Comparison of ENCODE assay signal across 8 mouse cellular contexts in the genomic region with DNA sequence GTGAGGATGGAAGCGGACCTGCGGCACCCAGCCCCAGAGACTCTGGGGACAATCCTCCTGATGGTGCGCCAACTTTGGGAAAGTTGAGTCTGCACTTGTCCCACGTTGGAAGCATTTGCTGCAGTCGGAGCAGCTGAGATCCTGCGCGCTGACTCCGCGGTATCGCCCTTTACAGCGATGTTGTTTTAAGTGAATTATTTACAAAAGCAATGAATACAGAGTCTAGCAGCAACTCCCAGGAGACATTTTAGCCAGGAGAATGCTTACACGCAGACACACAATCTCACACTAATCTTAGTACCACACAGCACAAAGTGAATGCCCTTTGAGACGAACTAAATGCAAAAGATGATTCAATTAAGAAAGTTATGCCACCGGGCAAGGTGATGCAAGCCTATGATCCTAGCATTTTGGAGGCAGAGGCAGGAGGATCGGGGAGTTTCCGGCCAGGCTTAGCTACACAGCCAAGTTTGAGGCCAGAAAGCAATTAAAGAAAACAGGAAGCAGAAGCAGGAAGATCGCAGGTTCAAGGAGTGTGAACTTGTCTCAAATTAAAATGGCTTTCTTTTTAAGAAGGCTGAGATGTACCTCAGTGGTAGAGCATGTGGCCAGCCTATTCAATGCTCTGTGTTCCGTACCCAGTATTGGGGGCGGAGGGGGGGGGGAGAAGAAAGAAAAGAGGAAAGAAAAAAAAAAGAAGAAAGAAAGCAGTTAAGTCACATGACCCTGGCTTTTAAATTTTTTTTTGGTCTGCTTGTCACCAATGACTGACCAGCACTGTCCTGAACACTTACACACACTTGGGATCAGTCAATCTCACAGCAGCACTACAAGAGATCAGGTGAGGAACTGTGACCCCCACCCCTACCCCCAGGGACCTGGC. TPM values are rescaled to one million over a fixed set of nuclear protein-coding genes. Genes with fewer than 3 reads are reported as not detected.
A peak's percentile ranks its signal among the peaks of the same experiment; 100 is the strongest.
DNase-seq lines count a peak whose midpoint lies in the region; ATAC-seq and TF ChIP-seq lines count a peak whose summit lies in the region.

No protein-coding gene starts in this region.

- H3K9ac ChIP-seq in heart, embryonic 11.5 days (ENCODE audit: low read depth, low read length): peak overlapping the region; percentile 23
- peak overlapping the region; percentile 87 for H3K9ac ChIP-seq in hindbrain, embryonic 13.5 days
- peak overlapping the region; percentile 84 for H3K9ac ChIP-seq in liver, postnatal 0 days (replicated peaks)

- DNase-seq in heart, postnatal 25 days (ENCODE audit: low spot score): no peak
- peak; percentile 31 for DNase-seq in MN1 (ENCODE audit: low spot score)
- DNase-seq in liver, postnatal 0 days: no peak
- no peak for DNase-seq in spleen, adult 12 weeks (ENCODE audit: low spot score)
- DNase-seq in frontal cortex, adult 2 months (ENCODE audit: extremely low spot score in 1 of 2, low spot score in 1 of 2): no peak
- no peak for DNase-seq in gastrocnemius, postnatal 10 days

- ATAC-seq in heart, embryonic 11.5 days (replicated peaks; ENCODE audit: insufficient number of reproducible peaks, low FRiP score, low TSS enrichment): no peak
- ATAC-seq in hindbrain, embryonic 13.5 days (ENCODE audit: low FRiP score): no peak
- no peak for ATAC-seq in liver, postnatal 0 days

- intact Hi-C loops in heart, postnatal 25 days (cut with DNase I): no loop called here

- WGBS in heart, embryonic 11.5 days (ENCODE audit: insufficient replicate concordance): 63% methylated on average over 19 of the region's 19 CpGs
- 46% methylated on average over 19 of the region's 19 CpGs for WGBS in hindbrain, embryonic 13.5 days
- 23% methylated on average over 19 of the region's 19 CpGs for WGBS in liver, postnatal 0 days (ENCODE audit: insufficient replicate concordance)

- peaks cover 26% of the 10 kb centered on the region for H3K4me1 ChIP-seq in heart, embryonic 11.5 days (ENCODE audit: control insufficient read depth, insufficient read depth, low read length)
- peaks cover 64% of the 10 kb centered on the region for H3K4me1 ChIP-seq in hindbrain, embryonic 13.5 days (replicated peaks)
- peaks cover 36% of the 10 kb centered on the region for H3K4me1 ChIP-seq in liver, postnatal 0 days (ENCODE audit: insufficient read depth)

- TF ChIP-seq CTCF in liver, postnatal 0 days (IDR thresholded peaks at IDR 0.05; ENCODE audit: low read depth): no peak

- H3K4me2 ChIP-seq in heart, embryonic 11.5 days: peak overlapping the region; percentile 96
- H3K4me2 ChIP-seq in hindbrain, embryonic 13.5 days: peak overlapping the region; percentile 83
- peak overlapping the region; percentile 95 for H3K4me2 ChIP-seq in liver, postnatal 0 days (ENCODE audit: low read depth, low read length)

- no peak for TF ChIP-seq EP300 in liver, postnatal 0 days (IDR thresholded peaks at IDR 0.05; ENCODE audit: low read depth)

- no peaks in the 10 kb centered on the region for H3K9me3 ChIP-seq in heart, embryonic 11.5 days (replicated peaks; ENCODE audit: control insufficient read depth, low read length)
- H3K9me3 ChIP-seq in hindbrain, embryonic 13.5 days: no peaks in the 10 kb centered on the region
- H3K9me3 ChIP-seq in liver, postnatal 0 days (ENCODE audit: low read length): no peaks in the 10 kb centered on the region

- peak overlapping the region; percentile 31; the same call in 1 of the 2 replicates for H3K27ac ChIP-seq in heart, embryonic 11.5 days (ENCODE audit: low read depth, low read length)
- peak overlapping the region; percentile 88 for H3K27ac ChIP-seq in hindbrain, embryonic 13.5 days
- peak overlapping the region; percentile 82; the same call in 1 of the 2 replicates for H3K27ac ChIP-seq in liver, postnatal 0 days (ENCODE audit: low read depth)

- H3K36me3 ChIP-seq in heart, embryonic 11.5 days (ENCODE audit: control insufficient read depth, insufficient read depth, low read length): no peaks in the 10 kb centered on the region
- peaks cover 14% of the 10 kb centered on the region; the same call in 1 of the 2 replicates for H3K36me3 ChIP-seq in hindbrain, embryonic 13.5 days
- no peaks in the 10 kb centered on the region; the same call in 1 of the 2 replicates for H3K36me3 ChIP-seq in liver, postnatal 0 days (replicated peaks; ENCODE audit: insufficient read depth, low read length)

- 0 out of 2 replicates have a peak, but pooled peaks cover 3% of the 10 kb centered on the region for H3K27me3 ChIP-seq in heart, embryonic 11.5 days (ENCODE audit: control insufficient read depth, insufficient read depth, low read length)
- H3K27me3 ChIP-seq in hindbrain, embryonic 13.5 days: no peaks in the 10 kb centered on the region
- no peaks in the 10 kb centered on the region; the same call in 1 of the 2 replicates for H3K27me3 ChIP-seq in liver, postnatal 0 days (ENCODE audit: insufficient read depth, low read length)

- peak overlapping the region; percentile 70 for H3K4me3 ChIP-seq in heart, embryonic 11.5 days (ENCODE audit: low read depth, low read length)
- H3K4me3 ChIP-seq in hindbrain, embryonic 13.5 days: peak overlapping the region; percentile 76
- peak overlapping the region; percentile 78 for H3K4me3 ChIP-seq in liver, postnatal 0 days (ENCODE audit: low read depth, low read length)

RNA-seq across cellular contexts. Expression of a gene that starts 2.0 kb away (rescaled TPM):
- polyA plus RNA-seq in heart, embryonic 11.5 days (2014; fragmentation: Nextera tagmentation; extraction: Ambion mirVana): 110 and 142 TPM in 2 replicates
- total RNA-seq in heart, postnatal 25 days (2021): 10 to 100 TPM; 17.3 to 20.2 TPM
- 98.1 and 106 TPM in 2 replicates for polyA plus RNA-seq in hindbrain, embryonic 13.5 days (2015; fragmentation: Nextera tagmentation; extraction: Ambion mirVana)
- 28.5 and 28.8 TPM in 2 replicates for polyA plus RNA-seq in liver, postnatal 0 days (2015; fragmentation: Nextera tagmentation; extraction: Ambion mirVana)
- 108 and 119 TPM in 2 replicates for polyA plus RNA-seq in frontal cortex, adult 2 months (2012; rRNA removed)
- 10 to 100 TPM; 38.3 to 41.8 TPM for total RNA-seq in gastrocnemius, postnatal 10 days (2021)

RNA-seq across cellular contexts. Expression of a gene that starts 23.7 kb away (rescaled TPM):
- 8.6 and 8.9 TPM in 2 replicates for polyA plus RNA-seq in heart, embryonic 11.5 days (2014; fragmentation: Nextera tagmentation; extraction: Ambion mirVana)
- 1 to 10 TPM; 2.3 to 3.3 TPM for total RNA-seq in heart, postnatal 25 days (2021)
- 14.6 and 14.8 TPM in 2 replicates for polyA plus RNA-seq in hindbrain, embryonic 13.5 days (2015; fragmentation: Nextera tagmentation; extraction: Ambion mirVana)
- 4.3 and 4.9 TPM in 2 replicates for polyA plus RNA-seq in liver, postnatal 0 days (2015; fragmentation: Nextera tagmentation; extraction: Ambion mirVana)
- polyA plus RNA-seq in frontal cortex, adult 2 months (2012; rRNA removed): 9.5 and 10.2 TPM in 2 replicates
- 1 to 10 TPM; 2.9 to 3.9 TPM for total RNA-seq in gastrocnemius, postnatal 10 days (2021)

Comparison
In these comparisons a context has a peak if more than half of its experiments do, and no peak if none do; other contexts are left out.
1. H3K27ac ChIP-seq: peak in every context shown above with its lines; median percentile 88 in hindbrain, embryonic 13.5 days; 82 in liver, postnatal 0 days; 31 in heart, embryonic 11.5 days.
2. H3K9ac ChIP-seq: peak in every context shown above with its lines; median percentile 87 in hindbrain, embryonic 13.5 days; 84 in liver, postnatal 0 days; 23 in heart, embryonic 11.5 days.